Mouse (Mus musculus) kidney, adult 2 months (tissue): ENCODE measurements around the gene Krtcap2.

Experiments used
- CTCF ChIP-seq: fragments of 200-500 bp; conservative IDR thresholded peaks from 2 replicates; pipeline ENCODE4 v1.5.1; 2011; ENCODE audit warnings: low read depth, mild to moderate bottlenecking, control low read depth, low read length, moderate library complexity, mixed read lengths; ENCODE audit not compliant: insufficient read depth, insufficient read length
- POLR2A ChIP-seq: fragments of 200-500 bp; IDR thresholded peaks from one replicate; pipeline ENCODE4 v1.6.1; 2011; ENCODE audit warnings: low read depth, low read length, control low read depth

GRCm38 (mm10) chr3:89199839-89200238 lies 45.9 kb upstream of the Krtcap2 start:
- TF ChIP-seq POLR2A (no peak), CTCF (no peak)
